Comparison of ENCODE assay signal across 9 mouse cellular contexts in genomic region chr6:42348281-42349005, GRCm38 (mm10). TPM values are rescaled to one million over a fixed set of nuclear protein-coding genes. Genes with fewer than 3 reads are reported as not detected.
A peak's percentile ranks its signal among the peaks of the same experiment; 100 is the strongest.
DNase-seq lines count a peak whose midpoint lies in the region; ATAC-seq and TF ChIP-seq lines count a peak whose summit lies in the region.
"Had no signal": no experiment of that assay in that cellular context is flagged by ENCODE, and none has a peak within 500 bp of the region (broad histone marks: within the 10 kb centered on the region; RNA-seq: fewer than 3 reads in every experiment).

No protein-coding gene starts in this region.

- no peak for TF ChIP-seq CTCF in liver, embryonic 14.5 days (IDR thresholded peaks at IDR 0.05; ENCODE audit: low read depth)

- H3K27ac ChIP-seq in heart, embryonic 15.5 days, result peak overlapping the region; percentile 97; the same call in 1 of the 2 replicates
- no peak overlapping the region for H3K27ac ChIP-seq in liver, embryonic 14.5 days

- 0 out of 2 replicates have a peak, but pooled peaks cover 9% of the 10 kb centered on the region for H3K36me3 ChIP-seq in heart, embryonic 15.5 days
- no peaks in the 10 kb centered on the region for H3K36me3 ChIP-seq in liver, embryonic 14.5 days (replicated peaks; ENCODE audit: control insufficient read depth, insufficient read depth, low read depth)

- H3K9ac ChIP-seq in heart, embryonic 15.5 days, result no peak overlapping the region
- H3K9ac ChIP-seq in liver, embryonic 14.5 days (replicated peaks), result no peak overlapping the region

- no peak for DNase-seq in cerebellum, postnatal 4 days (ENCODE audit: low spot score in 2 of 2)
- DNase-seq in cerebellum, adult 11-12 months, result peak; percentile 74
- no peak for DNase-seq in liver, embryonic 14.5 days (ENCODE audit: low read depth in 3 of 3, low spot score in 3 of 3)
- no peak for DNase-seq in adrenal gland, adult 18-20 months (ENCODE audit: low spot score in 2 of 2)
- DNase-seq in adrenal gland, postnatal 25 days, result no peak
- DNase-seq in adrenal gland, adult 8-10 months, result no peak

- H3K27me3 ChIP-seq in heart, embryonic 15.5 days, result no peaks in the 10 kb centered on the region
- no peaks in the 10 kb centered on the region for H3K27me3 ChIP-seq in liver, embryonic 14.5 days (ENCODE audit: control insufficient read depth, insufficient read depth, low read length)

- H3K4me3 ChIP-seq in heart, embryonic 15.5 days, result peak overlapping the region; percentile 81
- H3K4me3 ChIP-seq in liver, embryonic 14.5 days (ENCODE audit: insufficient read depth in 1 of 2, low read depth in 2 of 2, low read length in 2 of 2), result no peak overlapping the region; a peak in 1 of 4 replicates

- no peak for TF ChIP-seq EP300 in liver, embryonic 14.5 days (IDR thresholded peaks at IDR 0.05; ENCODE audit: low read depth)

- H3K4me1 ChIP-seq in heart, embryonic 15.5 days (replicated peaks), result peaks cover 29% of the 10 kb centered on the region
- peaks cover 9 to 25% of the 10 kb centered on the region in 2 experiments for H3K4me1 ChIP-seq in liver, embryonic 14.5 days (replicated peaks; ENCODE audit: control insufficient read depth in 2 of 2, insufficient read depth in 2 of 2, low read length in 1 of 2)

- WGBS in heart, embryonic 15.5 days, result 37% methylated on average over 12 of the region's 12 CpGs
- 36% methylated on average over 12 of the region's 12 CpGs for WGBS in liver, embryonic 14.5 days (ENCODE audit: insufficient replicate concordance)

- H3K9me3 ChIP-seq in heart, embryonic 15.5 days (replicated peaks), result no peaks in the 10 kb centered on the region
- no peaks in the 10 kb centered on the region for H3K9me3 ChIP-seq in liver, embryonic 14.5 days (ENCODE audit: control insufficient read depth, low read length)

- H3K4me2 ChIP-seq in heart, embryonic 15.5 days, result peak overlapping the region; percentile 66
- H3K4me2 ChIP-seq in liver, embryonic 14.5 days (ENCODE audit: low read depth), result peak overlapping the region; percentile 67

- 0 out of 2 replicates have a peak, but pooled peaks have one; percentile 31 for ATAC-seq in cerebellum, adult (ENCODE audit: insufficient number of reproducible peaks, low FRiP score, low TSS enrichment)
- no peak for ATAC-seq in heart, embryonic 15.5 days (replicated peaks; ENCODE audit: insufficient number of reproducible peaks, insufficient read depth, low FRiP score, low read depth)
- ATAC-seq in liver, embryonic 14.5 days (ENCODE audit: insufficient read depth), result no peak

RNA-seq across cellular contexts. Expression of gene Zyx, which starts 1.0 kb away (rescaled TPM):
- 136 and 173 TPM in 2 replicates for polyA plus RNA-seq in heart, embryonic 15.5 days (2015; fragmentation: Nextera tagmentation; extraction: Ambion mirVana)
- 26.7 and 27.7 TPM in 2 replicates for polyA plus RNA-seq in liver, embryonic 14.5 days (2012; rRNA removed)
- polyA plus RNA-seq in liver, embryonic 14.5 days (2014; fragmentation: Nextera tagmentation; extraction: Ambion mirVana), result 30.2 and 36.5 TPM in 2 replicates
- 100 to 1,000 TPM; 115 to 138 TPM for total RNA-seq in adrenal gland, adult 18-20 months (2021)
- 105 and 140 TPM in 2 replicates for total RNA-seq in adrenal gland, postnatal 25 days (2021)
- 100 to 1,000 TPM in 1 of 4 experiments, 10 to 100 TPM in 3; 78.9 to 118 (median 89.4) TPM for total RNA-seq in adrenal gland, adult 8-10 months (2022)

RNA-seq across cellular contexts. Expression of gene Fam131b, which starts 24.0 kb away (rescaled TPM):
- 0.10 and 0.24 TPM in 2 replicates for polyA plus RNA-seq in heart, embryonic 15.5 days (2015; fragmentation: Nextera tagmentation; extraction: Ambion mirVana)
- 0.08 TPM in 2 replicates for polyA plus RNA-seq in liver, embryonic 14.5 days (2012; rRNA removed)
- polyA plus RNA-seq in liver, embryonic 14.5 days (2014; fragmentation: Nextera tagmentation; extraction: Ambion mirVana), result 0.06 TPM in 1 of 2 replicates, not detected in the other
- under 1 TPM; 0.13 to 0.29 TPM for total RNA-seq in adrenal gland, adult 18-20 months (2021)
- total RNA-seq in adrenal gland, postnatal 25 days (2021), result 0.24 TPM in 1 of 2 replicates, not detected in the other
- under 1 TPM; 0.12 to 0.23 (median 0.15) TPM for total RNA-seq in adrenal gland, adult 8-10 months (2022)

RNA-seq across cellular contexts. Expression of gene Epha1, which starts 24.6 kb away (rescaled TPM):
- polyA plus RNA-seq in heart, embryonic 15.5 days (2015; fragmentation: Nextera tagmentation; extraction: Ambion mirVana), result 2.2 and 4.3 TPM in 2 replicates
- polyA plus RNA-seq in liver, embryonic 14.5 days (2012; rRNA removed), result 3.5 and 4.0 TPM in 2 replicates
- 1.4 and 1.7 TPM in 2 replicates for polyA plus RNA-seq in liver, embryonic 14.5 days (2014; fragmentation: Nextera tagmentation; extraction: Ambion mirVana)
- total RNA-seq in adrenal gland, adult 18-20 months (2021), result under 1 TPM; 0.45 to 0.46 TPM
- total RNA-seq in adrenal gland, postnatal 25 days (2021), result 0.48 and 0.55 TPM in 2 replicates
- 1 to 10 TPM in 2 of 4 experiments, under 1 TPM in 2; 0.46 to 1.6 (median 0.99) TPM for total RNA-seq in adrenal gland, adult 8-10 months (2022)

RNA-seq across cellular contexts. Expression of gene Tas2r143, which starts 51.6 kb away (rescaled TPM):
- not detected in 2 replicates for polyA plus RNA-seq in heart, embryonic 15.5 days (2015; fragmentation: Nextera tagmentation; extraction: Ambion mirVana)
- not detected in 2 replicates for polyA plus RNA-seq in liver, embryonic 14.5 days (2012; rRNA removed)
- not detected in 2 replicates for polyA plus RNA-seq in liver, embryonic 14.5 days (2014; fragmentation: Nextera tagmentation; extraction: Ambion mirVana)
- 1 to 10 TPM in 1 of 2 experiments, not detected in 1; 4.5 TPM for total RNA-seq in adrenal gland, adult 18-20 months (2021)
- 7.4 and 11.8 TPM in 2 replicates for total RNA-seq in adrenal gland, postnatal 25 days (2021)
- 1 to 10 TPM; 1.9 to 7.8 (median 3.5) TPM for total RNA-seq in adrenal gland, adult 8-10 months (2022)
- total RNA-seq: left cerebral cortex, postnatal 25 days had no signal

RNA-seq across cellular contexts. Expression of gene Tas2r135, which starts 56.8 kb away (rescaled TPM):
- polyA plus RNA-seq in heart, embryonic 15.5 days (2015; fragmentation: Nextera tagmentation; extraction: Ambion mirVana), result not detected in 2 replicates
- polyA plus RNA-seq in liver, embryonic 14.5 days (2012; rRNA removed), result not detected in 2 replicates
- not detected in 2 replicates for polyA plus RNA-seq in liver, embryonic 14.5 days (2014; fragmentation: Nextera tagmentation; extraction: Ambion mirVana)
- 1 to 10 TPM in 1 of 2 experiments, under 1 TPM in 1; 0.38 to 3.4 TPM for total RNA-seq in adrenal gland, adult 18-20 months (2021)
- 7.3 and 9.4 TPM in 2 replicates for total RNA-seq in adrenal gland, postnatal 25 days (2021)
- 1 to 10 TPM in 3 of 4 experiments, under 1 TPM in 1; 1.00 to 5.7 (median 2.6) TPM for total RNA-seq in adrenal gland, adult 8-10 months (2022)
- total RNA-seq: left cerebral cortex, postnatal 25 days had no signal
